Mouse (Mus musculus) myocyte (in vitro differentiated cells): ENCODE measurements around the gene Zfp831. TPM values are rescaled to one million over a fixed set of nuclear protein-coding genes. Genes with fewer than 3 reads are reported as not detected.

Source experiments
- H3K27me3 ChIP-seq: one replicate; pipeline ENCODE4 v1.6.1; 2011; ENCODE audit not compliant: control insufficient read depth, insufficient read depth, insufficient read length
- H3K36me3 ChIP-seq: one replicate; pipeline ENCODE4 v1.6.1; 2011; ENCODE audit not compliant: control insufficient read depth, insufficient read depth
- H3K4me2 ChIP-seq: one replicate; pipeline ENCODE4 v1.6.1; 2011; ENCODE audit warnings: low read depth, control low read depth
- H3K4me3 ChIP-seq: one replicate; pipeline ENCODE4 v1.5.1; 2011; ENCODE audit warnings: mild to moderate bottlenecking, control low read depth, moderate library complexity
- H3K79me2 ChIP-seq: one replicate; pipeline ENCODE4 v1.6.1; 2011; ENCODE audit not compliant: control insufficient read depth, insufficient read depth
- H3ac ChIP-seq: one replicate; pipeline ENCODE4 v1.6.1; 2011; ENCODE audit not compliant: control insufficient read depth, insufficient read length
- CEBPB ChIP-seq: IDR thresholded peaks from 2 replicates; pipeline ENCODE4 v1.6.1; 2011; ENCODE audit warnings: mild to moderate bottlenecking, moderate library complexity; ENCODE audit not compliant: poor library complexity, insufficient read depth, severe bottlenecking
- E2F4 ChIP-seq: IDR thresholded peaks from one replicate; pipeline ENCODE4 v1.6.1; 2011; ENCODE audit warnings: mild to moderate bottlenecking, control low read depth, moderate library complexity; ENCODE audit not compliant: insufficient read depth
- MAX ChIP-seq: IDR thresholded peaks from one replicate; pipeline ENCODE4 v1.6.1; 2011; ENCODE audit warnings: low read depth, mild to moderate bottlenecking, control low read depth
- MYOD1 ChIP-seq, 3 experiments: IDR thresholded peaks; one replicate each; pipeline ENCODE4 v1.6.1; 2011; ENCODE audit warnings: control low read depth in 2 of 3, low read depth in 2 of 3, mild to moderate bottlenecking in 2 of 3, moderate library complexity in 1 of 3; ENCODE audit not compliant: insufficient read length in 2 of 3, control insufficient read depth in 1 of 3
- MYOG ChIP-seq, 3 experiments: IDR thresholded peaks; one replicate each; pipeline ENCODE4 v1.6.1; 2011; ENCODE audit warnings: control low read depth in 2 of 3, low read depth in 2 of 3, mild to moderate bottlenecking in 2 of 3; ENCODE audit not compliant: insufficient read length in 2 of 3, control insufficient read depth in 1 of 3, insufficient read depth in 1 of 3
- POLR2A ChIP-seq: IDR thresholded peaks from one replicate; pipeline ENCODE4 v1.6.1; 2011; ENCODE audit warnings: low read depth, mild to moderate bottlenecking, control low read depth, moderate library complexity; ENCODE audit not compliant: insufficient read length
- POLR2AphosphoS2 ChIP-seq: IDR thresholded peaks from one replicate; pipeline ENCODE4 v1.6.1; 2011; ENCODE audit warnings: low read depth, control low read depth; ENCODE audit not compliant: insufficient read length
- REST ChIP-seq: IDR thresholded peaks from one replicate; pipeline ENCODE4 v1.6.1; 2011; ENCODE audit warnings: mild to moderate bottlenecking, control low read depth, moderate library complexity; ENCODE audit not compliant: insufficient read depth, insufficient read length
- SRF ChIP-seq: IDR thresholded peaks from one replicate; pipeline ENCODE4 v1.6.1; 2011; ENCODE audit warnings: low read depth; ENCODE audit not compliant: control insufficient read depth, insufficient read length
- TCF12 ChIP-seq: IDR thresholded peaks from one replicate; pipeline ENCODE4 v1.6.1; 2011; ENCODE audit warnings: mild to moderate bottlenecking, control low read depth; ENCODE audit not compliant: poor library complexity, insufficient read depth, severe bottlenecking
- TCF3 ChIP-seq: IDR thresholded peaks from one replicate; pipeline ENCODE4 v1.6.1; 2011; ENCODE audit warnings: low read depth, control low read depth; ENCODE audit not compliant: insufficient read length
- USF1 ChIP-seq: IDR thresholded peaks from one replicate; pipeline ENCODE4 v1.6.1; 2011; ENCODE audit warnings: low read depth, mild to moderate bottlenecking, control low read depth, moderate library complexity
- polyA plus RNA-seq: library from polyadenylated mRNA; unstranded; fragments of >200 nt; fragmentation: generic; extraction: Trizol; gene quantifications from one replicate; pipeline ENCODE4 v1.2.1, GENCODE M21; 2012; ENCODE audit warnings: missing spikeins

The Zfp831 gene
- polyA plus RNA-seq, 1 experiment, result not detected

GRCm38 (mm10) chr2:174674287-174675045 lies 31.1 kb downstream of the Zfp831 start:
- H3K4me2 ChIP-seq, result peak overlapping the region; percentile 90
- no peaks in the 10 kb centered on the region for H3K27me3 ChIP-seq
- TF ChIP-seq MYOG (IDR thresholded peaks at IDR 0.05; ENCODE audit: control insufficient read depth in 1 of 3, insufficient read depth in 1 of 3, insufficient read length in 2 of 3, low read depth in 2 of 3) (no peak), MAX (no peak), POLR2AphosphoS2 (no peak), SRF (no peak), CEBPB (no peak), MYOD1 (IDR thresholded peaks at IDR 0.05; ENCODE audit: control insufficient read depth in 1 of 3, insufficient read length in 2 of 3, low read depth in 2 of 3) (no peak), POLR2A (no peak), E2F4 (no peak), REST (no peak), TCF3 (no peak), TCF12 (no peak), USF1 (no peak)
- H3K4me3 ChIP-seq, result no peak overlapping the region
- no peak overlapping the region for H3ac ChIP-seq
- no peaks in the 10 kb centered on the region for H3K36me3 ChIP-seq
- H3K79me2 ChIP-seq, result no peaks in the 10 kb centered on the region

GRCm38 (mm10) chr2:174675642-174676041 lies 32.3 kb downstream of the Zfp831 start:
- H3K4me3 ChIP-seq, result no peak overlapping the region
- no peak for TF ChIP-seq E2F4
- TF ChIP-seq CEBPB, result no peak
- no peak for TF ChIP-seq USF1
- no peak for TF ChIP-seq POLR2AphosphoS2
- TF ChIP-seq MAX, result no peak
- no peak for TF ChIP-seq TCF3
- TF ChIP-seq MYOG (IDR thresholded peaks at IDR 0.05; ENCODE audit: control insufficient read depth in 1 of 3, insufficient read depth in 1 of 3, insufficient read length in 2 of 3, low read depth in 2 of 3), result no peak
- no peak for TF ChIP-seq MYOD1 (IDR thresholded peaks at IDR 0.05; ENCODE audit: control insufficient read depth in 1 of 3, insufficient read length in 2 of 3, low read depth in 2 of 3)
- no peak for TF ChIP-seq SRF
- no peak for TF ChIP-seq POLR2A
- no peak for TF ChIP-seq REST
- TF ChIP-seq TCF12, result no peak
- H3K4me2 ChIP-seq, result peak overlapping the region; percentile 90
- H3K79me2 ChIP-seq, result no peaks in the 10 kb centered on the region
- no peak overlapping the region for H3ac ChIP-seq
- H3K27me3 ChIP-seq, result no peaks in the 10 kb centered on the region
- no peaks in the 10 kb centered on the region for H3K36me3 ChIP-seq

- Histone ChIP-seq H3K4me3 (no peak overlapping the region), H3K79me2 (no peaks in the 10 kb centered on the region), H3ac (no peak overlapping the region), H3K36me3 (no peaks in the 10 kb centered on the region), H3K4me2 (no peak overlapping the region), H3K27me3 (no peaks in the 10 kb centered on the region)
- TF ChIP-seq MYOD1 (IDR thresholded peaks at IDR 0.05; ENCODE audit: control insufficient read depth in 1 of 3, insufficient read length in 2 of 3, low read depth in 2 of 3) (no peak), MAX (no peak), REST (no peak), MYOG (IDR thresholded peaks at IDR 0.05; ENCODE audit: control insufficient read depth in 1 of 3, insufficient read depth in 1 of 3, insufficient read length in 2 of 3, low read depth in 2 of 3) (no peak), SRF (no peak), POLR2A (no peak), USF1 (no peak)
These were observed 58.0 kb downstream of the Zfp831 start for GRCm38 (mm10) chr2:174701351-174701750.

- Histone ChIP-seq H3K79me2 (no peaks in the 10 kb centered on the region), H3K4me2 (no peak overlapping the region), H3ac (no peak overlapping the region), H3K4me3 (no peak overlapping the region), H3K36me3 (no peaks in the 10 kb centered on the region), H3K27me3 (no peaks in the 10 kb centered on the region)
- TF ChIP-seq MYOG (IDR thresholded peaks at IDR 0.05; ENCODE audit: control insufficient read depth in 1 of 3, insufficient read depth in 1 of 3, insufficient read length in 2 of 3, low read depth in 2 of 3), result no peak
- TF ChIP-seq E2F4, result no peak
- TF ChIP-seq CEBPB, result no peak
- TF ChIP-seq MAX, result no peak
- no peak for TF ChIP-seq TCF12
- TF ChIP-seq USF1, result no peak
- TF ChIP-seq MYOD1 (IDR thresholded peaks at IDR 0.05; ENCODE audit: control insufficient read depth in 1 of 3, insufficient read length in 2 of 3, low read depth in 2 of 3), result no peak
- TF ChIP-seq TCF3, result no peak
- TF ChIP-seq SRF, result no peak
- no peak for TF ChIP-seq REST
- TF ChIP-seq POLR2AphosphoS2, result no peak
These were observed 63.8 kb downstream of the Zfp831 start for GRCm38 (mm10) chr2:174707101-174707500.
